Mouse (Mus musculus) small intestine, adult 2 months (tissue): ENCODE data around the gene Pwwp2a. TPM values are rescaled to one million over a fixed set of nuclear protein-coding genes. Genes with fewer than 3 reads are reported as not detected.

Experiments
- H3K27ac ChIP-seq: fragments of 200-500 bp; 2 replicates; pipeline ENCODE4 v1.5.1; 2012; ENCODE audit warnings: low read depth, low read length, control low read depth, inconsistent platforms; ENCODE audit not compliant: insufficient read depth
- H3K27me3 ChIP-seq: fragments of 200-500 bp; 2 replicates; pipeline ENCODE4 v1.6.1; 2012; ENCODE audit warnings: mild to moderate bottlenecking, moderate library complexity, low read length, inconsistent platforms; ENCODE audit not compliant: control insufficient read depth, insufficient read depth
- H3K36me3 ChIP-seq: fragments of 200-500 bp; 2 replicates; pipeline ENCODE4 v1.6.1; 2012; ENCODE audit warnings: mild to moderate bottlenecking, low read length, control low read depth, inconsistent platforms; ENCODE audit not compliant: control insufficient read depth, insufficient read depth
- H3K4me1 ChIP-seq: fragments of 200-500 bp; 2 replicates; pipeline ENCODE4 v1.6.1; 2012; ENCODE audit warnings: low read length, inconsistent platforms, mixed read lengths; ENCODE audit not compliant: control insufficient read depth, insufficient read depth, insufficient read length
- H3K4me3 ChIP-seq: fragments of 200-500 bp; 2 replicates; pipeline ENCODE4 v1.5.1; 2012; ENCODE audit warnings: low read depth, mild to moderate bottlenecking, control low read depth, inconsistent platforms, low read length, moderate library complexity
- CTCF ChIP-seq: fragments of 200-500 bp; IDR thresholded peaks from 2 replicates; pipeline ENCODE4 v1.5.1; 2012; ENCODE audit warnings: low read depth, mild to moderate bottlenecking, control low read depth, inconsistent platforms, low read length, moderate library complexity, mixed read lengths; ENCODE audit not compliant: insufficient replicate concordance, insufficient read length; ENCODE audit errors: extremely low read depth
- POLR2A ChIP-seq: fragments of 200-500 bp; IDR thresholded peaks from 2 replicates; pipeline ENCODE4 v1.6.1; 2012; ENCODE audit warnings: low read depth, mild to moderate bottlenecking, control low read depth, inconsistent platforms, low read length, moderate library complexity
- WGBS: fragments of 180-500 bp; shearing (Covaris S2); methylation state at CpG from one replicate; pipeline ENCODE4 v1.1.7; 2018; 5-methylcytosine and 5-hydroxymethylcytosine counted together
- polyA plus RNA-seq: library from polyadenylated mRNA; depleted of rRNA; stranded (reverse); fragments of >200 nt; gene quantifications from 2 replicates; pipeline ENCODE4 v1.2.3, GENCODE M21; 2012

The Pwwp2a gene
- polyA plus RNA-seq, 1 experiment = 10.1 TPM

DNA sequence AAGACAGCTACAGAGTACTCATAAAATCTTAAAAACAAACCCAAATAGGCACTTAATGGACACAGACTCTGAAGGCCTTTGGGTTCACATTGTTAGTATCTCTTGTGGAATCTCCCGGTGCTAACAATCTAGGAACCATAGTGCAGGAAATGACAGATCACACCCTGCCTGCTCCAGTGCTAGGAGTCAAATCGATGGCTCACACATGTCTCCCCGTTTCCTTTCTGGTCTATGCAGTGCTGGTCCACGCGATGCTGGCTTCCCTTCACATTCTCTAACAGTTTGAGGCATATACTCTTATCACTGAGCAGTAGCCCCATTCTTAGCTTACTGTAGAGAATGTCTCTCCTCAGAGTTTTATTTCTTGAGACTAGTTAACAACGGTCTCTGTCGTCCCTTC lies 46.0 kb downstream of the Pwwp2a start:
- peaks cover 25% of the 10 kb centered on the region for H3K36me3 ChIP-seq
- H3K4me3 ChIP-seq = no peak overlapping the region
- H3K4me1 ChIP-seq = no peaks in the 10 kb centered on the region
- TF ChIP-seq CTCF (no peak), POLR2A (no peak)
- H3K27ac ChIP-seq = no peak overlapping the region
- WGBS = 72% methylated on average over 7 of the region's 7 CpGs
- no peaks in the 10 kb centered on the region for H3K27me3 ChIP-seq

DNA sequence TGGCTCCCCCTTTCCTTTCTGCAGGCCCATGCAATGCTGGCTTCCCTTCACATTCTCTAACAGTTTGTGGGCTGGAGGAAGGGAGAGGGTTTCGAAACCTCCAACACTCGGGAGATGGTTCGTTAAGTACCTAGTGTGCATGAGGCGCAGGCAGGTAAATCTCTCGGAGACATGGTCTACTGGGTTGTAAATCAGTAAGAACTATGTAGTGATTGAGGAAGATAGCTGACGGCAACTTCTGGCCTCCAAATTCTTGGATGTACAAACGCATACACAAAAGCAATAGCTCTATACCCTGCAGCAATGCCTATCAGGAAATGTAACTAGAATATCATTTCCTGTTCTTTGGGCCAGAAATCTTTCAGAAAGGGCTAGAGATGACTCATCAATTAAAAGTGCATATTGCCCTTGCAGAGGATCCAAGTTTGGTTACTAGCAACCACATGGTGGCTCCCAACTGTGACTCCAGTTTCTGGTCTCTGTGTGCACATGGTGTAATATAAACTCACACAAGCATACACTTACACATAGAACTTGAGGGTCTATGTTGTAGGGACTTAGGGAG lies 47.0 kb downstream of the Pwwp2a start:
- H3K36me3 ChIP-seq = peaks cover 30% of the 10 kb centered on the region
- H3K27ac ChIP-seq = no peak overlapping the region
- no peaks in the 10 kb centered on the region for H3K4me1 ChIP-seq
- TF ChIP-seq CTCF = no peak
- TF ChIP-seq POLR2A = no peak
- H3K27me3 ChIP-seq = no peaks in the 10 kb centered on the region
- 60% methylated on average over 7 of the region's 7 CpGs for WGBS
- H3K4me3 ChIP-seq = no peak overlapping the region

DNA sequence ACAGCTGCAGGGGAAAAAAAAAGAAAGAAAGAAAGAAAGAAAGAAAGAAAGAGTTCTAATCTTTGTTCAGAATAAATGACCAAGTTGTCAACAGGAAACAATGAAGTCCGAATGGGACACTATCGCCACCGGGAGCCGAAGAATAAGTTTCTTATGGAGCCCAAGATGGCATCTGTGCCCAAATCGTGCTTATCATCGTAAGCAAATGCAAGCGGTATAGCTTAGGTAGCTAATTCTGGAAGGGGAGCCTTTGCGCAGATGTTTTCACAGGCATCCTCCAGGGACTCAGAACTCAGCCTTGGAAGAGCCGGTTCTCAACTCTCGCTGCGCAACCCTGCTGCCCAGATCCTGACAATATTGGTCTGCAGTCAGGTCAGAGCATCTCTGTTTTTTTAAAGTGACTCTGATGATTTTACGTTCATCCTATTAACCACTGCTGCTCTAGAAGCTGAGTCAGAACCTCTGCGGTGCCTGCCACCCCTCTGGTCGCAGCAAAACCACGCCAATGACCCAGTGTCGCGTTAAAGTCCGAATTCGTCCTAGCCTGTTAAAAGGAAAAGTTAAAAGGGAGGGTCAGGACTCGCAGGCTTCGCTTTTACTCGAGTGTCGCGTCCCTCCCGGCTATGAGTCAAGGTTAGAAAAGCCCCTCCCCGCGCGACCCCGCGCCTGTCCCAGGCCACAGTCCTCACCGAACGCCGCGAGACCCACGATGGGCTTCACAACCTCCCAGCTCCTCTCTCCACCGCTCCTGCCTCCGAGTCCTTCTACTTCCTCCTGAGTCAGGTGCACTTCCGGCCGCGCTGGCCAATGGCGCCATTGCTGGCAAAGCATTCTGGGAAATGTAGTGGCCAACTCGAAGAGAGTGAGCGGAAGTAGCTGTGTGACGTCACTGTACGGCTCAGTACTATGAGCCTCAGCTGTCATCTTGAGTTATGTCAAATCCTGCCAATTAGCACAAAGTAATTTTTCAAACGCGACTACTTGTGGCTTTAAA lies 65.7 kb downstream of the Pwwp2a start, which contains the start of gene Ttc1:
Gene Ttc1, minus strand, starts transcription at position 776 of the 994 bp plus-strand sequence.
- TF ChIP-seq POLR2A (peak; percentile 88; the same call in 1 of the 2 replicates), CTCF (no peak)
- H3K4me3 ChIP-seq = peak within 1 kb of the TSS; percentile 93
- H3K36me3 ChIP-seq = peaks cover 17% of the 10 kb centered on the region
- H3K27ac ChIP-seq = peak within 1 kb of the TSS; percentile 40
- WGBS = under 1% methylated on average over 47 of the region's 47 CpGs
- no peaks in the 10 kb centered on the region; the same call in 1 of the 2 replicates for H3K4me1 ChIP-seq
- no peaks in the 10 kb centered on the region for H3K27me3 ChIP-seq

DNA sequence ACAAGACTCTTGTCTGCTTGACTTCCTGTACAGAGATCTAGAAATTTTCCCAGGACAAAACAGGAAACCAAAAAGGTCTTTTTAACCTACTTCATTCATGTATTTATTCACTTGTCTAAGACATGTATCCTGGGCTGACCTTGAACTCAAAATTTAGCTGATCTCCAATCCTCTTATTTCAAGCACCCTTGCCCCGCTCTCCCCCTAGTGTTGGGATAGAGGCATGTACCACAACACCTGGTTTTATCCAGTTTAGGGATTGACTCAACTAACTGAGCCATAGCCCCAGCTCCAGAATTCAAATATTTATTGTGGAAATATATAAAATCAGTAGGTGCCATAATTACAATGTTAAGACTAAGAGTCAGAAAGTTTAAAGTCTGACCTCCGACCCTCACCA lies 69.7 kb downstream of the Pwwp2a start:
- Histone ChIP-seq H3K36me3 (no peaks in the 10 kb centered on the region), H3K4me1 (no peaks in the 10 kb centered on the region; the same call in 1 of the 2 replicates), H3K4me3 (no peak overlapping the region), H3K27me3 (no peaks in the 10 kb centered on the region), H3K27ac (no peak overlapping the region)
- 66% methylated on average over 2 of the region's 2 CpGs for WGBS
- no peak for TF ChIP-seq POLR2A

DNA sequence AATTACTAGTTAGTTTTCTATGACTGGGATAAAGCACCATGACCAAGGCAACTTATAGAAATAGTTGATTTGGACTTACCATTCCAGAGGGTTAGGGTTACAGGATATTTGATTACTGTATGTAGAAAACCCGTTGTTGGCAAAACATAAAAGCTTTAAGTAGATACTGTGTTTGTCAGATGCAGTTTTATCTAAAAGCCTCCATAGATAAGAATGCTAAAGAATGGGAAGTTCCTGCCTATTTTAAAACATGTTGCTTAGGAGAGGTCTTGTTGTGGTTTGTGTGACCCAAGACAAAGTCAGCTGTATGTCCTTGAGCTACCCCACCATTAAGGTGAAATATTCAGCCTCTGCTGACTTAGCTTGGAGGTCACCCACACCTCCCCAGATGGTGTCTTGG lies 72.8 kb downstream of the Pwwp2a start:
- no peaks in the 10 kb centered on the region for H3K27me3 ChIP-seq
- H3K4me3 ChIP-seq = no peak overlapping the region
- no peak overlapping the region for H3K27ac ChIP-seq
- TF ChIP-seq CTCF (no peak), POLR2A (no peak)
- no peaks in the 10 kb centered on the region for H3K4me1 ChIP-seq
- 38% methylated on average over 1 of the region's 1 CpGs for WGBS
- no peaks in the 10 kb centered on the region for H3K36me3 ChIP-seq

DNA sequence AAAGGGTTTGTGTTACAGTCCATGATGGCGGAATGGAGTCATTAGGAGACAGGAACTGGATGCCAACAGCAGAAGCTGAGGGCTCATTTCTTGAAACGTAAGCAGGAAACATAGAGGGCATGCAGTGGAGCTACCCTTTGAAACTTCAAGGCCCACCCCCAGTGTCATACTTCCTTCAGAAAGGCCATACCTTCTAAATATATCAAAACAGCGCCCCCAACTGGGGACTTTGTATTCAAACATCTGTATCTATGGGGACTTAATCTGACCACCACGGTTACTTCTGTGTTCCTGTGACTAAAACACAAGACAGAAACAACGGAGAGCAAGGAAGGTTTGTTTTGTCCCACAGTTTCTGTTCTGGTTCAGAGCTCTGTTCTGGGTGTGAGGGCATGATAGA lies 73.6 kb downstream of the Pwwp2a start:
- H3K4me1 ChIP-seq = no peaks in the 10 kb centered on the region
- no peaks in the 10 kb centered on the region for H3K36me3 ChIP-seq
- TF ChIP-seq CTCF (no peak), POLR2A (no peak)
- WGBS = 64% methylated on average over 5 of the region's 5 CpGs
- H3K4me3 ChIP-seq = no peak overlapping the region
- H3K27ac ChIP-seq = no peak overlapping the region
- no peaks in the 10 kb centered on the region for H3K27me3 ChIP-seq

DNA sequence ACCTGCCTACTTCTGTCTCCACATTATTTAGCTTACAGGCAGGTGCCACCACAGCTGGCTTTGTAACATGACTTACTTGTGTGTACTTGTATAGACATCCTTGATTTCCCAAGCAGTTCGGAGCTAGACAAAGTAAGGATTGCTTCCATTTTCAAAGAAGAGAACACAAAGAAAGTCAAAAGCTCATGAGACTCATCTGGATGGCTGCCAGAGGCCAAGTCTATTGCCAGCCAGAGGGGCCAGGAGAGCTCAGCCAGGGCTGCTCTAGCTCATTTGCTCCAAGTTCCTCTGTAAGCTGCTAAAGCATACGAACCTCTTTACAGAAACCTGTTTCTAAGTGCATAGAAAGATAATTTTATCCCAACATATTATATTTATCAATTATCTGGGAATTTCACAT lies 76.6 kb downstream of the Pwwp2a start:
- H3K36me3 ChIP-seq = no peaks in the 10 kb centered on the region
- no peaks in the 10 kb centered on the region for H3K27me3 ChIP-seq
- TF ChIP-seq POLR2A (no peak), CTCF (no peak)
- H3K27ac ChIP-seq = no peak overlapping the region
- no peaks in the 10 kb centered on the region for H3K4me1 ChIP-seq
- 45% methylated on average over 2 of the region's 2 CpGs for WGBS
- H3K4me3 ChIP-seq = no peak overlapping the region
